Mouse (Mus musculus) liver, embryonic 14.5 days (tissue): ENCODE data around the gene Krt23.

Source experiments
- CTCF ChIP-seq: IDR thresholded peaks from 2 replicates; pipeline ENCODE4 v1.5.1; 2016; ENCODE audit warnings: antibody characterized with exemption, low read depth, control low read depth
- EP300 ChIP-seq: IDR thresholded peaks from 2 replicates; pipeline ENCODE4 v1.6.1; 2016; ENCODE audit warnings: antibody characterized with exemption, low read depth

DNA sequence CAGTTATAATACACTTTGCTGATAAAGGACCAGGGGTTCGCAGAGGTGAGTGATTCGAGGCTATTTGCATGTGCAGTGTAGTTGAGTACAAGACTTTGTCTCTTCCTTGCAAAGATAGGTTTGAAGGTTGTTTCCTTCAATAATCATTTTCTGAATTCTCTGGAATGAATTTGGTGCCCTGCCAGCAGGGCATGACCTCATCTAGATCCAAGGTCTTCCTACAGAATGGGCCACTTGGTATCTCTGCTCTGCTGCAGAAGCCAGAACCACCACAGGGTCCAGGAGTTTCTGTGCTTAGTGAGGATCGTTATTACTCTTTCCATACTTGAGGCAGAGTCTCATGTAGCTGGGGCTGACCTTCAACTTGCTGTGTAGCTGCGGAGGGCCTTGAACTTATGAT lies 1.8 kb upstream of the Krt23 start:
- no peak for TF ChIP-seq CTCF
- no peak for TF ChIP-seq EP300
